Mouse (Mus musculus) E14TG2a.4 (cell line): ENCODE measurements around the gene Ugt1a5.

Source experiments
- CTCF ChIP-seq: conservative IDR thresholded peaks from 2 replicates; pipeline ENCODE4 v1.5.1; 2014; ENCODE audit warnings: low read length
- NANOG ChIP-seq: IDR thresholded peaks from 2 replicates; pipeline ENCODE4 v1.6.1; 2014; ENCODE audit warnings: borderline replicate concordance, low read length, mixed read lengths
- POU5F1 ChIP-seq: IDR thresholded peaks from 2 replicates; pipeline ENCODE4 v1.6.1; 2014; ENCODE audit warnings: low read length, borderline replicate concordance

DNA sequence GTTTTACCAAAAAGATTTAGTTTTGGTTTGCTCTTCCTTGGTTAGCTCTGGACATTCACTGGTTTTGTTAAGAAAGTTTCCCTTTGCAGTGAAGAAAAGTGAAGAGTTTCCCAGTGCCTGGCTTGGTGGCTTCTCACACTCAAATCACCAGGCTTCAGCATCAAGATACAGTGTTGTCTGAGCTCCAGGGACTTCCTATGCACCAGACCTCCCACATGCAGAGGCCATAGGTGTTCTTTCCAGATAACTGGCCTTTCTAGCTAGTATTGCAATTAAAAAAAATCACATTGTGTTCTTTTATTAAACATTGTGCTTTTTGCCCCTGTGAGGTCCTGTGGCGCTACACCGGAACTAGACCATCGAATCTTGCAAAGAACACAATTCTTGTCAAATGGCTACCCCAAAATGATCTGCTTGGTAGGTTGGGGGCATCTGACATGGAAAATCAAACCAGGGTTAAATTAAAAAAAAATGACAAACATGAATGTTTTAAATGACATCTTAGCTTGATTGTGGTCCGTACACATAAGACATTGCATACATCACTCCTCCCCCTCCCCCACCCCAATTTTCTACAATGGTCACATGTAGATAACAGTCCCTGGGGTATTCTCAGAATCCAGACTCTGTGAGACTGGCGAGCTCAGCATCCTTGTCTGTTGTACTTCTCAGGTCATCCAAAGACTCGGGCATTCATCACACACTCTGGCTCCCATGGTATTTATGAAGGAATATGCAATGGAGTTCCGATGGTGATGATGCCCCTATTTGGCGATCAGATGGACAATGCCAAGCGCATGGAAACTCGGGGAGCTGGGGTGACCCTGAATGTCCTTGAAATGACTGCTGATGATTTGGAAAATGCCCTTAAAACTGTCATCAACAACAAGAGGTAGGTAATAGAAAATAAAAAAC lies 49.9 kb downstream of the Ugt1a5 start:
- TF ChIP-seq CTCF (no peak), NANOG (no peak), POU5F1 (no peak)
